Mouse (Mus musculus) testis, adult 2 months (tissue): Measurements from ENCODE around the gene Mrgprh.

Experiments
- CTCF ChIP-seq: fragments of 200-500 bp; IDR thresholded peaks from 2 replicates; pipeline ENCODE4 v1.5.1; 2012; ENCODE audit warnings: low read depth, mild to moderate bottlenecking, inconsistent platforms, low read length, moderate library complexity; ENCODE audit not compliant: control insufficient read depth, insufficient read depth, insufficient replicate concordance
- POLR2A ChIP-seq: fragments of 200-500 bp; IDR thresholded peaks from 2 replicates; pipeline ENCODE4 v1.6.1; 2012; ENCODE audit warnings: low read depth, mild to moderate bottlenecking, inconsistent platforms, low read length, moderate library complexity; ENCODE audit not compliant: control insufficient read depth

DNA sequence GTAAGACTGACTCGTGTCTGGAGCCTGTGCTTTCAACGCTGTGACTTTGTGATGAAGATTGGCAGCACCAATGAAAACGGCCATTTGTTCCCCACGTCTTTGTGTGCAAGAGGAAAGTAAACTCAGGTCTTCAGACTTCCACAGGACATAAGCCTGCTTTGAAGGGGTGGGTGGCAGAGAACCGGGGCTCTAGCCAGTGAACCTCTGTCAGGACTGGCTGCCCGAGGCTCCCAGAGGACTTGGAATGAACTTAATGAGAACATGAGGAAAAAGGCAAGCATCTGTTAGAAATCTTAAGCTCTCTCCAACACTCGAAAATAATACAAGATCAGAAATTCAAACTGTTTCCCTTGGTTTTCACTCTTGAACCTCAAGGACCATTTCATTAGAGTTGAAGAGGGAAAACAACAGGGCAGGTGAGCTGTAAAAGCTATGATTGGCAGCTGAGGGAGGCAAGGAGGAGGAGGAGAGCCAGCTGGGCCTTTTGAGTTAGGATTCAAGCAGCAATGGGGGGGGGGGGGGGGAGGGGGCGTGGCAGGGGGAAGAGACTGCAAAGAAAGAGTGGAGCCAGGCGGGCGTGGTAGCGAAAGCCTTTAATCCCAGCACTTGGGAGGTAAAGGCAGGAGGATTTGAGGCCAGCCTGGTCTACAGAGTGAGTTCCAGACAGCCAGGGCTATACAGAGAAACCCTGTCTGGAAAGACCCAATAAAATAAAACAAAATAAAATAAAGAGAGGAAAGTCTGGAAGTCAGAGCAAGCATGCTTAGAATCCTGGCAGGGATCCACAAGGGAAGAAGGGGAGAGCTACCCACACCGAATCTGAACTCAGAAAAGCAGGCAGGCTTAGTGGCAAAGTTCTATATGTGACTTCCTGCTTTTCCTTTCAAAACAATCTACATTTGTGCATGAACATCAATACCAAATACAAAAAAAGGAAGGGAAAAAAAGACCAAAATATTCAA is 27.8 kb downstream of the Mrgprh start:
- TF ChIP-seq CTCF (no peak), POLR2A (no peak)
